18 mouse cellular contexts compared by ENCODE assay signal in genomic region chr8:3346691-3347413, GRCm38 (mm10). TPM values are rescaled to one million over a fixed set of nuclear protein-coding genes. Genes with fewer than 3 reads are reported as not detected.
"Had no signal": no experiment of that assay in that cellular context is flagged by ENCODE, and none has a peak within 500 bp of the region (broad histone marks: within the 10 kb centered on the region; RNA-seq: fewer than 3 reads in every experiment).

No protein-coding gene starts in this region.

- H3K9me3 ChIP-seq: liver, embryonic 13.5 days; midbrain, embryonic 13.5 days; neural tube, embryonic 13.5 days had no signal

- DNase-seq: kidney, adult 9 months; kidney, postnatal 14 days; kidney, postnatal 4 days; liver, embryonic 13.5 days; lung, adult 2 months; lung, postnatal 14 days; lung, postnatal 4 days; thymus, adult 18-20 months; thymus, postnatal 36 days had no signal

- H3K27ac ChIP-seq: liver, embryonic 13.5 days; midbrain, embryonic 10.5 days; midbrain, embryonic 13.5 days; neural tube, embryonic 13.5 days had no signal

- ATAC-seq: midbrain, embryonic 13.5 days; midbrain, embryonic 16.5 days had no signal

- H3K36me3 ChIP-seq: liver, embryonic 13.5 days; midbrain, embryonic 10.5 days; midbrain, embryonic 13.5 days; neural tube, embryonic 13.5 days had no signal

- H3K4me3 ChIP-seq: liver, embryonic 13.5 days; midbrain, embryonic 10.5 days; midbrain, embryonic 13.5 days; myocyte; neural tube, embryonic 13.5 days had no signal

- H3K4me1 ChIP-seq: liver, embryonic 13.5 days; midbrain, embryonic 10.5 days; midbrain, embryonic 13.5 days; neural tube, embryonic 13.5 days had no signal

- H3K4me2 ChIP-seq: liver, embryonic 13.5 days; midbrain, embryonic 13.5 days; neural tube, embryonic 13.5 days had no signal

- H3K27me3 ChIP-seq: liver, embryonic 13.5 days; midbrain, embryonic 13.5 days; neural tube, embryonic 13.5 days had no signal

- H3K9ac ChIP-seq: liver, embryonic 13.5 days; midbrain, embryonic 13.5 days; neural tube, embryonic 13.5 days had no signal

RNA-seq across cellular contexts. Expression of gene A430078G23Rik, which starts 6.4 kb away (rescaled TPM):
- total RNA-seq: layer of hippocampus, adult 18-20 months; left cerebral cortex, adult 18-20 months; left cerebral cortex, postnatal 25 days had no signal
- polyA plus RNA-seq: limb, embryonic 11.5 days; midbrain, embryonic 10.5 days; midbrain, embryonic 13.5 days; midbrain, embryonic 16.5 days; myocyte; neural tube, embryonic 13.5 days had no signal
